Mouse (Mus musculus): Measurements from ENCODE around the gene Mill2. TPM values are rescaled to one million over a fixed set of nuclear protein-coding genes. Genes with fewer than 3 reads are reported as not detected.
"Not testable (repeated sequence)": the region's sequence is repeated elsewhere in the genome, so short reads cannot be mapped to it uniquely, and the experiment has no call there.

The Mill2 gene
- polyA plus RNA-seq (2015; fragmentation: Nextera tagmentation; extraction: Ambion mirVana) = 0.42 and 0.76 TPM in 2 replicates

- Histone ChIP-seq H3K27ac (peak within 1 kb of the TSS; percentile 87), H3K27me3 (no peaks in the 10 kb centered on the region), H3K36me3 (no peaks in the 10 kb centered on the region), H3K9me3 (no peaks in the 10 kb centered on the region), H3K4me1 (peaks cover 5% of the 10 kb centered on the region; the same call in 1 of the 2 replicates), H3K9ac (no peak within 1 kb of the TSS), H3K4me3 (peak within 1 kb of the TSS; percentile 39), H3K4me2 (peak within 1 kb of the TSS; percentile 49)
- ATAC-seq (ENCODE audit: insufficient number of reproducible peaks, low FRiP score, low TSS enrichment, low read depth) = peak; percentile 17; the same call in 1 of the 2 replicates
- 11% methylated on average over 3 of the region's 3 CpGs for WGBS
Measured at GRCm38 (mm10) chr7:18839865-18840264, at the start of gene Mill2. Gene Mill2, plus strand, starts transcription at chr7:18839966.

DNA sequence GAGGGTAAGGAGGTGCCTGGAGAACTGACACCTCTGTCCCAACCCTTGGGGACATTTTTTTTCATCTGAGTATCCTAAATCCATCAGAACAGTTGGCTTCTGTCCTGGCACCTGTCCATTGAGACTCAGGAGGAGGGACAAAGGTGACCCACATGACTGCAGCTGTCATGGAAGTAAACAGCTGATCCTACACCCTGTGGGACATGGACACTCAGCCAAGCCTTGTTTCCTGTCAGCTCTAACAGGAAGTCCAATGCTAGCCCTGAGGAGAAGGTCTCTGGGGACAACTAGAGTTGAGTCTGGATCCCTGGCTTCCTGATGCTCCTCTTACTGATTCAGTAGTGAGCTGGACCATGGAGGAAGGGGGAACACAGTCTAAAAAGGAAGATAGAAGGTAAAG, 49.1 kb upstream of the Mill2 start:
- not testable (repeated sequence) for H3K4me2 ChIP-seq; H3K9ac ChIP-seq; H3K27ac ChIP-seq; H3K9me3 ChIP-seq; H3K36me3 ChIP-seq; H3K27me3 ChIP-seq; H3K4me1 ChIP-seq; ATAC-seq (ENCODE audit: insufficient number of reproducible peaks, low FRiP score, low TSS enrichment, low read depth); H3K4me3 ChIP-seq

DNA sequence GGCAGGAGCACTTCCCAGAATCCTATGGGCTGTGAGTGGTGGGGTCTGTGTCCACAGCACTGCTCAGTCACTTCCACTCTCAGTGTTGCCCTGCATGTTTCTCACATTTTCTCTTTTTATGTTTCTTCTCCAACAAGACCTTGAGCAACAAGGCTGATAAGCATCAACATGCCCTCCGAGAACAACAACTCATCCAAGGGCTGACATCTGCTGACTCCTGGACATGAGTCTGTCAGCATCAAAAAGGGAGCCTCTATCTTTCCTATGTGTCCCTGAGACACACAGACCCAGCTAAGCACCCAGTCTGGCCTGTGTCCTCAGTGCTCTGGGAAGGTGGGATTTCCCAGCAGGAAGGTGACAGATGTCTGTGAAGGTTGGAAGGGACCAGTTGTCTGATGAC, 41.3 kb upstream of the Mill2 start, which contains the start of gene Psg19:
Psg19 (minus strand) TSS at position 101 of the 400 bp plus-strand sequence.
- no peaks in the 10 kb centered on the region for H3K27me3 ChIP-seq
- no peaks in the 10 kb centered on the region for H3K9me3 ChIP-seq
- H3K4me2 ChIP-seq = no peak within 1 kb of the TSS
- no peak within 1 kb of the TSS for H3K4me3 ChIP-seq
- no peak within 1 kb of the TSS for H3K9ac ChIP-seq
- no peaks in the 10 kb centered on the region for H3K4me1 ChIP-seq
- no peak within 1 kb of the TSS for H3K27ac ChIP-seq
- 80% methylated on average over 1 of the region's 1 CpGs for WGBS
- no peaks in the 10 kb centered on the region for H3K36me3 ChIP-seq
- ATAC-seq (ENCODE audit: insufficient number of reproducible peaks, low FRiP score, low TSS enrichment, low read depth) = no peak

- no peak overlapping the region for H3K4me2 ChIP-seq
- H3K36me3 ChIP-seq = no peaks in the 10 kb centered on the region
- no peak for ATAC-seq (ENCODE audit: insufficient number of reproducible peaks, low FRiP score, low TSS enrichment, low read depth)
- 36% methylated on average over 3 of the region's 3 CpGs for WGBS
- H3K27ac ChIP-seq = no peak overlapping the region
- H3K9ac ChIP-seq = no peak overlapping the region
- no peak overlapping the region for H3K4me3 ChIP-seq
- H3K4me1 ChIP-seq = no peaks in the 10 kb centered on the region
- no peaks in the 10 kb centered on the region for H3K27me3 ChIP-seq
- H3K9me3 ChIP-seq = no peaks in the 10 kb centered on the region
Measured at GRCm38 (mm10) chr7:18799129-18799528, 40.6 kb upstream of the Mill2 start.

- ATAC-seq (ENCODE audit: insufficient number of reproducible peaks, low FRiP score, low TSS enrichment, low read depth) = no peak
Measured at GRCm38 (mm10) chr7:18803526-18803925, 36.2 kb upstream of the Mill2 start.

DNA sequence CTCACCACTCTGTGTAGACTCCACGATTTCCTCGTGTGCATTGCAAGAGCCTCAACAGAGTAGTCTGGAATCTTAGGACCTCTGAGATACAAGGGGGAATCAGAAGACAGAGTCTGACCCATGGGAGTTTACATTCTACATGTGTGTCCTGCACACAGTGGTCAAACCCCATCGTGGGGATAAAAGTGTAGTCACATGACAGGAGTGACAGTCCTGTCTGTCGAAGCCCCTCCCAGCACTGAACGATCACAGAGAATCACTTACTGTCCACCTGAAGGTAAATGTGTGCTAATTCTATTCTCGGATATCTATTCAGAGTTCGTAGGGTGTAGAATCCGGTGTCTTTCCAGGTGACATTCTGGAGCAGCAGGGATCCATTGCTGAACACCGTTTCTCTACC, 21.5 kb upstream of the Mill2 start:
- no peaks in the 10 kb centered on the region for H3K36me3 ChIP-seq
- 82% methylated on average over 9 of the region's 9 CpGs for WGBS
- no peak for ATAC-seq (ENCODE audit: insufficient number of reproducible peaks, low FRiP score, low TSS enrichment, low read depth)

More at GRCm38 (mm10) chr7:18803526-18803925, 36.2 kb upstream of the Mill2 start:
- no peaks in the 10 kb centered on the region for H3K36me3 ChIP-seq
- H3K9me3 ChIP-seq = no peaks in the 10 kb centered on the region
- no peaks in the 10 kb centered on the region for H3K4me1 ChIP-seq
- no peak overlapping the region for H3K4me2 ChIP-seq
- H3K9ac ChIP-seq = no peak overlapping the region
- no peak overlapping the region for H3K27ac ChIP-seq
- H3K4me3 ChIP-seq = no peak overlapping the region
- H3K27me3 ChIP-seq = no peaks in the 10 kb centered on the region

GRCm38 (mm10) chr7:18821507-18821906, 18.3 kb upstream of the Mill2 start, which contains the start of gene Psg17:
Gene Psg17, minus strand, starts transcription at chr7:18821607.
- Histone ChIP-seq H3K27me3 (no peaks in the 10 kb centered on the region), H3K9me3 (no peaks in the 10 kb centered on the region), H3K4me1 (no peaks in the 10 kb centered on the region), H3K36me3 (no peaks in the 10 kb centered on the region), H3K27ac (no peak within 1 kb of the TSS), H3K4me2 (no peak within 1 kb of the TSS), H3K4me3 (no peak within 1 kb of the TSS), H3K9ac (no peak within 1 kb of the TSS)
- ATAC-seq (ENCODE audit: insufficient number of reproducible peaks, low FRiP score, low TSS enrichment, low read depth) = no peak
- 64% methylated on average over 3 of the region's 3 CpGs for WGBS

More for the DNA sequence above, 21.5 kb upstream of the Mill2 start:
- Histone ChIP-seq H3K9me3 (no peaks in the 10 kb centered on the region), H3K9ac (no peak overlapping the region), H3K4me3 (no peak overlapping the region), H3K4me1 (no peaks in the 10 kb centered on the region), H3K27me3 (no peaks in the 10 kb centered on the region), H3K27ac (no peak overlapping the region), H3K4me2 (no peak overlapping the region)

DNA sequence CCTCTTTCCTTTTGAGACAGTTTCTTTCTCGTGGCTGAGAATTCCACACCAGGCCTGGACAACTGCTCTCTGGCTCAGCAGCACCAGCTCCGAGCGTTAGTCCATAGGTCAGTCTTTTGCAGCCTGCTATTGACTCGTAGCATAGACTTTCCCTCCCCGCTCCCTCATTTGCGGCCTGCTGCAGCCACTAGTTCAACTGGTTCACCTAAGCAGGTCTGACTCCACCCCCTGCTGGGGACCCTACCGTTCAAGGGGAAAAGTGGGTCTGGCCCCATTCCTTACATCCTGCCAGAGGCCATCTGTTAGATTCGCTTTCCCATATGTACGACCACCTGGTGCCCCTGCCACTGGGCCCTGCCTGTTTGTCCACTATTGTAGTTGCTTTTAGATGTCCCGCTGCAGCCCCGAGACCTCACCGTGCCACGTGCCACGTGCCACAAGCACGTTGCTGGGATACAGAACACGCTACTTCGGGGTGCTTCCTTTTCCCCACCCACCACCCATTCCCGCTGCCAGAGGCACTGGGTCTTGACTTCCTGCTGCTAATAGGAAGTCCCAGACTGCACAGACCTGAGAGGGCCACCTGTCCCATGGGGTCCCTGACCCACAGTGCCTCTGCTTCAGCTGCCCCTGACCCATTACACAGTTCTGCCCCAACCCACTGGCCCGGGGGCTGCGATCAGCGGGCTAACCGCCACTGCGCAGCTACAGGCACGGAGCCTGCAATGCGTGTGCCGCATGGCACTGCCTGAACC, 11.8 kb upstream of the Mill2 start:
- Histone ChIP-seq H3K27ac (no peak overlapping the region), H3K9me3 (no peaks in the 10 kb centered on the region), H3K4me3 (no peak overlapping the region), H3K4me2 (no peak overlapping the region), H3K36me3 (no peaks in the 10 kb centered on the region), H3K4me1 (no peaks in the 10 kb centered on the region), H3K9ac (no peak overlapping the region), H3K27me3 (0 out of 2 replicates have a peak, but pooled peaks cover 2% of the 10 kb centered on the region)
- 57% methylated on average over 26 of the region's 26 CpGs for WGBS
- ATAC-seq (ENCODE audit: insufficient number of reproducible peaks, low FRiP score, low TSS enrichment, low read depth) = no peak

GRCm38 (mm10) chr7:18828592-18828991, 11.2 kb upstream of the Mill2 start:
- no peak overlapping the region for H3K4me3 ChIP-seq
- 0 out of 2 replicates have a peak, but pooled peaks cover 2% of the 10 kb centered on the region for H3K27me3 ChIP-seq
- no peak overlapping the region for H3K4me2 ChIP-seq
- H3K4me1 ChIP-seq = no peaks in the 10 kb centered on the region
- no peaks in the 10 kb centered on the region for H3K9me3 ChIP-seq
- H3K9ac ChIP-seq = no peak overlapping the region
- H3K36me3 ChIP-seq = no peaks in the 10 kb centered on the region
- WGBS = 60% methylated on average over 9 of the region's 9 CpGs
- H3K27ac ChIP-seq = no peak overlapping the region
- no peak for ATAC-seq (ENCODE audit: insufficient number of reproducible peaks, low FRiP score, low TSS enrichment, low read depth)

DNA sequence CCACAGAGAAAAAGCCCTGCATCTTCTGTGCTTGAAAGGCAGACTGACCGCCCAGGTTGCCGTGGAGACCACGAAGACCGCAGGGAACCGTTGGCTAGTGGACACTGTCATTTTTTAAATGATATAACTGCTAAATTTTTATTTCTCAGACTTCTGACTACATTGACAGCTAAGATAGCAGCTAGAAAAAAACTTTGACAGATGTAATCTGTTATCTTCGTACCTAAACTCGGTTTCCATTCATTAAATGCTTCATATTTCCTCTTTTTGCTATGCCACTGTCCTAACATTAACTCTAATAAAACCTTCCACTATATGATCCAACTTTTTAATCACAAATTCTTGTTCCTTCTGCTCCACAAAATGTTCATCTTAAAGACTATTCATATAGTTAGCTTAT, 10.2 kb upstream of the Mill2 start:
- no peak for ATAC-seq (ENCODE audit: insufficient number of reproducible peaks, low FRiP score, low TSS enrichment, low read depth)

GRCm38 (mm10) chr7:18832298-18832697, 7.5 kb upstream of the Mill2 start:
- Histone ChIP-seq H3K4me1 (no peaks in the 10 kb centered on the region), H3K9me3 (no peaks in the 10 kb centered on the region), H3K4me2 (no peak overlapping the region), H3K4me3 (no peak overlapping the region), H3K9ac (no peak overlapping the region), H3K36me3 (no peaks in the 10 kb centered on the region), H3K27me3 (0 out of 2 replicates have a peak, but pooled peaks cover 2% of the 10 kb centered on the region), H3K27ac (no peak overlapping the region)
- WGBS = 38% methylated on average over 13 of the region's 13 CpGs
- no peak for ATAC-seq (ENCODE audit: insufficient number of reproducible peaks, low FRiP score, low TSS enrichment, low read depth)

More for the DNA sequence above, 10.2 kb upstream of the Mill2 start:
- 86% methylated on average over 7 of the region's 7 CpGs for WGBS
- Histone ChIP-seq H3K9ac (no peak overlapping the region), H3K27me3 (0 out of 2 replicates have a peak, but pooled peaks cover 2% of the 10 kb centered on the region), H3K9me3 (no peaks in the 10 kb centered on the region), H3K4me2 (no peak overlapping the region), H3K36me3 (no peaks in the 10 kb centered on the region), H3K27ac (no peak overlapping the region), H3K4me3 (no peak overlapping the region), H3K4me1 (no peaks in the 10 kb centered on the region)

DNA sequence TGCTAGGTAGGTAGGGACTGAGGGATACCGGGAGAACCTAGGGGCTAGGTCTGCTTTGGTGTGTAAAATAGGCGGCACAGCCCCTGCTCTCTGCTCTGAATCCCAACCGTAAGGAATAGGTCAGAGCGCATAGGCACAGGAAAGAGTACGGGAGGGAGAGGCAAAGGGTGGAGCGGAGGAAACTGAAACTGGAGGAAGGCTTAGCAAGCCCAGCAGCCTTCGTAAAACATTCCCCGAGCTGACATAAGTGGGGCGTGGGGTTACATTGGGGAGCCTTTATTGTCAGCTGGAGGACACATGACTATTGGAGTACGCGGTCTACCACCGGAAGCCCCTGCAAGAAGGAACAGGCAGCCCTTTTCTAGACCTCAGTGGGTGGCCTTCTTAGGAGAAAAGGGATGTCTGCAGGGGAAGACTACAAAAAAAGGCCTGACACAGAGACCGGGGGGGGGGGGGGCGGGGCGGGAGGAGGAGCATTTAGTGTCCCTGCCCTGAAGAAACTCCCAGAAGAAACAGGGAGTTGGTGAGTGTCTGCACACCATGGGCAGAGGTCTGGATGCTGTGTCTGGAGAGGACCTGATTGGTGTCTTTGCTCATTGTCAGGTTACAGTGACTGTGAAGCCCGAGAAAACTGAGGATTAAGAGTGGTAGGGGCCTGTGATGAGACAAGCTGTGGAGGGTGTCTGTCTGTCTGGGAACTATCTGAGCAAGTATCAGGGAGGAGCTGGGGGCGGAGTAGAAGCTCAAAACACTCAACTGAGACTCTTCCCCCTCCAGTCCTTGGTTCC, 814 bp downstream of the Mill2 start:
- Histone ChIP-seq H3K27me3 (no peaks in the 10 kb centered on the region), H3K27ac (peak overlapping the region; percentile 87), H3K4me2 (peak overlapping the region; percentile 49), H3K36me3 (no peaks in the 10 kb centered on the region), H3K4me1 (peaks cover 5% of the 10 kb centered on the region; the same call in 1 of the 2 replicates), H3K4me3 (peak overlapping the region; percentile 39), H3K9me3 (no peaks in the 10 kb centered on the region), H3K9ac (no peak overlapping the region)
- WGBS = 5% methylated on average over 16 of the region's 17 CpGs
- peak; percentile 77 for ATAC-seq (ENCODE audit: insufficient number of reproducible peaks, low FRiP score, low TSS enrichment, low read depth)

Measured in limb, embryonic 15.5 days (tissue).